Mouse (Mus musculus): ENCODE results near the gene Taar6.

Gene Taar6

GRCm38 (mm10) chr10:23985546-23985945, at the start of gene Taar6:
TSS of gene Taar6 (minus strand) at chr10:23985646.
- DNase-seq (ENCODE audit: low read depth, low spot score): no peak

GRCm38 (mm10) chr10:24031347-24031746, 45.9 kb upstream of the Taar6 start:
- DNase-seq (ENCODE audit: low read depth, low spot score): no peak

GRCm38 (mm10) chr10:24026922-24027321, 41.5 kb upstream of the Taar6 start, which contains the start of gene Taar7d:
TSS of gene Taar7d (plus strand) at chr10:24027222.
- DNase-seq (ENCODE audit: low read depth, low spot score): no peak

GRCm38 (mm10) chr10:24008143-24008542, 22.7 kb upstream of the Taar6 start:
- DNase-seq (ENCODE audit: low read depth, low spot score): no peak

- no peak for DNase-seq (ENCODE audit: low read depth, low spot score)
These were observed 21.6 kb upstream of the Taar6 start for GRCm38 (mm10) chr10:24007034-24007433.

GRCm38 (mm10) chr10:24006442-24006841, 21.0 kb upstream of the Taar6 start:
- DNase-seq (ENCODE audit: low read depth, low spot score): no peak

GRCm38 (mm10) chr10:23999639-24000038, 14.2 kb upstream of the Taar6 start, which contains the start of gene Taar7b:
TSS of gene Taar7b (plus strand) at chr10:23999939.
- no peak for DNase-seq (ENCODE audit: low read depth, low spot score)

GRCm38 (mm10) chr10:23993381-23993780, 7.9 kb upstream of the Taar6 start, which contains the start of gene Taar7a:
TSS of gene Taar7a (minus strand) at chr10:23993481.
- no peak for DNase-seq (ENCODE audit: low read depth, low spot score)

GRCm38 (mm10) chr10:23986419-23986818, 973 bp upstream of the Taar6 start:
- no peak for DNase-seq (ENCODE audit: low read depth, low spot score)

GRCm38 (mm10) chr10:23978901-23979705, 6.3 kb downstream of the Taar6 start:
- DNase-seq (ENCODE audit: low read depth, low spot score): peak; percentile 90

GRCm38 (mm10) chr10:23977958-23978357, 7.5 kb downstream of the Taar6 start:
- DNase-seq (ENCODE audit: low read depth, low spot score): no peak

GRCm38 (mm10) chr10:23971256-23971655, 14.2 kb downstream of the Taar6 start:
- DNase-seq (ENCODE audit: low read depth, low spot score): no peak

GRCm38 (mm10) chr10:23970656-23971165, 14.7 kb downstream of the Taar6 start, which contains the start of gene Taar5:
TSS of gene Taar5 (plus strand) at chr10:23970706.
- DNase-seq (ENCODE audit: low read depth, low spot score): no peak

GRCm38 (mm10) chr10:23964921-23965610, 20.4 kb downstream of the Taar6 start:
- DNase-seq (ENCODE audit: low read depth, low spot score): no peak

- DNase-seq (ENCODE audit: low read depth, low spot score): no peak
These were observed 22.0 kb downstream of the Taar6 start for GRCm38 (mm10) chr10:23963444-23963843.

GRCm38 (mm10) chr10:23960444-23960915, 25.0 kb downstream of the Taar6 start, which contains the start of gene Taar4:
TSS of gene Taar4 (plus strand) at chr10:23960494.
- DNase-seq (ENCODE audit: low read depth, low spot score): no peak

- DNase-seq (ENCODE audit: low read depth, low spot score): no peak
These were observed 26.4 kb downstream of the Taar6 start for GRCm38 (mm10) chr10:23959071-23959470.

- no peak for DNase-seq (ENCODE audit: low read depth, low spot score)
These were observed 33.7 kb downstream of the Taar6 start for GRCm38 (mm10) chr10:23951714-23952113.

- peak; percentile 21 for DNase-seq (ENCODE audit: low read depth, low spot score)
These were observed 35.9 kb downstream of the Taar6 start, which contains the start of gene Taar3 for GRCm38 (mm10) chr10:23949508-23950005. TSS of gene Taar3 (plus strand) at chr10:23949558.

- DNase-seq (ENCODE audit: low read depth, low spot score): no peak
These were observed 37.4 kb downstream of the Taar6 start for GRCm38 (mm10) chr10:23948026-23948425.

GRCm38 (mm10) chr10:23942465-23942864, 43.0 kb downstream of the Taar6 start:
- peak; percentile 7 for DNase-seq (ENCODE audit: low read depth, low spot score)

- peak; percentile 9 for DNase-seq (ENCODE audit: low read depth, low spot score)
These were observed 47.1 kb downstream of the Taar6 start, which contains the start of gene Taar2 for GRCm38 (mm10) chr10:23938312-23938711. TSS of gene Taar2 (plus strand) at chr10:23938572.
